Mouse (Mus musculus) stomach, postnatal 0 days (tissue): ENCODE measurements around the gene Zbtb18.

Source experiments
- CTCF ChIP-seq: IDR thresholded peaks from 2 replicates; pipeline ENCODE4 v1.5.1; 2016; ENCODE audit warnings: antibody characterized with exemption, low read depth, mild to moderate bottlenecking, moderate library complexity
- EP300 ChIP-seq: optimal IDR thresholded peaks from 2 replicates; pipeline ENCODE3; 2016; ENCODE audit warnings: antibody characterized with exemption

- TF ChIP-seq EP300: no peak
- no peak for TF ChIP-seq CTCF
These were observed 1.8 kb downstream of the Zbtb18 start for GRCm38 (mm10) chr1:177443724-177444482.
